Mouse (Mus musculus) myocyte (in vitro differentiated cells): ENCODE results near the gene St3gal4.

ENCODE experiments used
- CEBPB ChIP-seq: IDR thresholded peaks from 2 replicates; pipeline ENCODE4 v1.6.1; 2011; ENCODE audit warnings: mild to moderate bottlenecking, moderate library complexity; ENCODE audit not compliant: poor library complexity, insufficient read depth, severe bottlenecking
- E2F4 ChIP-seq: IDR thresholded peaks from one replicate; pipeline ENCODE4 v1.6.1; 2011; ENCODE audit warnings: mild to moderate bottlenecking, control low read depth, moderate library complexity; ENCODE audit not compliant: insufficient read depth
- MAX ChIP-seq: IDR thresholded peaks from one replicate; pipeline ENCODE4 v1.6.1; 2011; ENCODE audit warnings: low read depth, mild to moderate bottlenecking, control low read depth
- MYOG ChIP-seq, 3 experiments: IDR thresholded peaks; one replicate each; pipeline ENCODE4 v1.6.1; 2011; ENCODE audit warnings: control low read depth in 2 of 3, low read depth in 2 of 3, mild to moderate bottlenecking in 2 of 3; ENCODE audit not compliant: insufficient read length in 2 of 3, control insufficient read depth in 1 of 3, insufficient read depth in 1 of 3
- POLR2A ChIP-seq: IDR thresholded peaks from one replicate; pipeline ENCODE4 v1.6.1; 2011; ENCODE audit warnings: low read depth, mild to moderate bottlenecking, control low read depth, moderate library complexity; ENCODE audit not compliant: insufficient read length
- POLR2AphosphoS2 ChIP-seq: IDR thresholded peaks from one replicate; pipeline ENCODE4 v1.6.1; 2011; ENCODE audit warnings: low read depth, control low read depth; ENCODE audit not compliant: insufficient read length
- SRF ChIP-seq: IDR thresholded peaks from one replicate; pipeline ENCODE4 v1.6.1; 2011; ENCODE audit warnings: low read depth; ENCODE audit not compliant: control insufficient read depth, insufficient read length
- TCF12 ChIP-seq: IDR thresholded peaks from one replicate; pipeline ENCODE4 v1.6.1; 2011; ENCODE audit warnings: mild to moderate bottlenecking, control low read depth; ENCODE audit not compliant: poor library complexity, insufficient read depth, severe bottlenecking
- TCF3 ChIP-seq: IDR thresholded peaks from one replicate; pipeline ENCODE4 v1.6.1; 2011; ENCODE audit warnings: low read depth, control low read depth; ENCODE audit not compliant: insufficient read length
- USF1 ChIP-seq: IDR thresholded peaks from one replicate; pipeline ENCODE4 v1.6.1; 2011; ENCODE audit warnings: low read depth, mild to moderate bottlenecking, control low read depth, moderate library complexity

DNA sequence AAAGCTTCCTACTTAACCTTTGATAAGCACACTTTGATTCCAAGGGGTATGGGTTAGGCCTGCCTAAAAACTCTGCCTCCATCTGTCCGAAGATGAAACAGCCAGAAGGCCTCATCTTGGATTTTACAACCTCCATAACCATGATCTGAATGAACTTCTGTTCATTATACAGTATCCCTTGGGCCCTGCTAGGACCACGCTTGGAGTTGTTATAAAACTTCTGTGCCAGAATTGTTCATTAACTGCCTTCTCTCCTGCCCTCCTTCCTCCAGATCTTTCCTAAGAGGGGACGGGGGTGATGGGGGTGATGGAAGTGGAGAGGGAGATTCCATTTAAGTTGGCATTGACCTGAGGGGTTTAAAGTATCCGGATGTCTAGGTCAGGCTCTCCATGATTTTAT, 60.9 kb downstream of the St3gal4 start:
- TF ChIP-seq USF1 (no peak), POLR2A (no peak), MAX (no peak), TCF3 (no peak), POLR2AphosphoS2 (no peak), E2F4 (no peak), CEBPB (no peak), MYOG (IDR thresholded peaks at IDR 0.05; ENCODE audit: control insufficient read depth in 1 of 3, insufficient read depth in 1 of 3, insufficient read length in 2 of 3, low read depth in 2 of 3) (no peak), SRF (no peak), TCF12 (no peak)
